In the genomic region with DNA sequence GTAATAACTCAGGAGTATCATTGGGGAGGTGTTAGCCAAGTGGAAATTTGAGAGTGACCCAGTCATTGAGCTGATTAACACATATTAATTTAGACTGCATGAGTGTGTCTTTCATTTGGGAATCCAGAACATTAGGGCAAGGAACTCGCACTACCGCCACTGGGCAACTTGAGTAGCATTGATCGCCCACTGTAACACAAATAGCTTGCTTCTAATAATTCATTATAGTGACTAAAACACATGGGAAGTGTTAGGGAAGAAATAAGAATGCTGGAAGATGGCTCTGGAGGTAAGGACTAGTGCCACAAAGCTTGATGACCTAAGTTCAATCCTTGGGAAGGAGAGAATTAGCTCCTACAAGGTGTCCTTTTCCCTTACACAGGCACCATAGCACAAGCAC, we compare ENCODE assay signal across 16 mouse cellular contexts.
"Had no signal": no experiment of that assay in that cellular context is flagged by ENCODE, and none has a peak within 500 bp of the region (broad histone marks: within the 10 kb centered on the region; RNA-seq: fewer than 3 reads in every experiment).

No protein-coding gene starts in this region.

- H3K9me3 ChIP-seq: neural tube, embryonic 13.5 days; neural tube, embryonic 15.5 days; stomach, embryonic 15.5 days had no signal

- H3K4me2 ChIP-seq: neural tube, embryonic 13.5 days; neural tube, embryonic 15.5 days; stomach, embryonic 15.5 days had no signal

- H3K9ac ChIP-seq: neural tube, embryonic 13.5 days; neural tube, embryonic 15.5 days; stomach, embryonic 15.5 days had no signal

- H3K27ac ChIP-seq: neural tube, embryonic 13.5 days; neural tube, embryonic 15.5 days; stomach, embryonic 15.5 days; stomach, postnatal 0 days had no signal

- DNase-seq: retina, postnatal 1 day; right cerebral cortex, adult 18-20 months; right cerebral cortex, postnatal 14 days; right cerebral cortex, postnatal 25 days; right cerebral cortex, postnatal 4 days; spleen, adult 18-20 months; thymus, adult 18-20 months; thymus, adult 2 months; thymus, postnatal 14 days; thymus, postnatal 25 days; thymus, postnatal 36 days; thymus, postnatal 4 days had no signal

- H3K36me3 ChIP-seq: neural tube, embryonic 13.5 days; neural tube, embryonic 15.5 days; stomach, embryonic 15.5 days had no signal

- H3K4me3 ChIP-seq: neural tube, embryonic 13.5 days; neural tube, embryonic 15.5 days; stomach, embryonic 15.5 days had no signal

- H3K27me3 ChIP-seq: neural tube, embryonic 13.5 days; neural tube, embryonic 15.5 days; stomach, embryonic 15.5 days had no signal
